Mouse (Mus musculus) neural tube, embryonic 14.5 days (tissue): ENCODE measurements around the gene Ace3. TPM values are rescaled to one million over a fixed set of nuclear protein-coding genes. Genes with fewer than 3 reads are reported as not detected.
A peak's percentile ranks its signal among the peaks of the same experiment; 100 is the strongest.

Experiments used
- ATAC-seq: fragments of 200-750 bp; cut with Nextera tagmentation; 2 replicates; pipeline ENCODE4 v1.8.0; 2017; ENCODE audit warnings: low read depth, mild to moderate bottlenecking, moderate TSS enrichment, moderate library complexity
- H3K27ac ChIP-seq: fragments of 300-500 bp; sonication (generic); 2 replicates; pipeline ENCODE4 v1.5.1; 2014; ENCODE audit warnings: low read depth, mild to moderate bottlenecking, control low read depth, low read length, moderate library complexity, mixed read lengths
- H3K27me3 ChIP-seq: fragments of 300-500 bp; sonication (generic); 2 replicates; pipeline ENCODE4 v1.6.1; 2014; ENCODE audit warnings: low read length; ENCODE audit not compliant: control insufficient read depth, insufficient read depth
- H3K36me3 ChIP-seq: fragments of 300-500 bp; sonication (generic); 2 replicates; pipeline ENCODE4 v1.6.1; 2014; ENCODE audit warnings: low read length, mixed read lengths; ENCODE audit not compliant: control insufficient read depth, insufficient read depth
- H3K4me1 ChIP-seq: fragments of 300-500 bp; sonication (generic); 2 replicates; pipeline ENCODE4 v1.6.1; 2014; ENCODE audit warnings: low read length; ENCODE audit not compliant: control insufficient read depth, insufficient read depth
- H3K4me2 ChIP-seq: fragments of 300-500 bp; sonication (generic); 2 replicates; pipeline ENCODE4 v1.6.1; 2014; ENCODE audit warnings: mild to moderate bottlenecking, low read depth, low read length, control low read depth
- H3K4me3 ChIP-seq: fragments of 300-500 bp; sonication (generic); 2 replicates; pipeline ENCODE4 v1.5.1; 2014; ENCODE audit warnings: low read depth, low read length, control low read depth, mixed read lengths
- H3K9ac ChIP-seq: fragments of 300-500 bp; sonication (generic); replicated peaks from 2 replicates; pipeline ENCODE4 v1.6.1; 2014; ENCODE audit warnings: low read depth, mild to moderate bottlenecking, control low read depth, low read length, mixed read lengths
- H3K9me3 ChIP-seq: fragments of 300-500 bp; sonication (generic); 2 replicates; pipeline ENCODE4 v1.6.1; 2016; ENCODE audit warnings: low read length; ENCODE audit not compliant: control insufficient read depth
- WGBS: fragments of 180-500 bp; shearing (Covaris S2); extraction: QIAGEN DNeasy Blood & Tissue Kit; methylation state at CpG from one replicate; pipeline ENCODE4 v1.1.7; 2014; 5-methylcytosine and 5-hydroxymethylcytosine counted together
- polyA plus RNA-seq: library from polyadenylated mRNA; unstranded; fragments of >200 nt; fragmentation: Nextera tagmentation; extraction: Ambion mirVana; gene quantifications from 2 replicates; pipeline ENCODE4 v1.2.1, GENCODE M21; 2014

Gene Ace3
- polyA plus RNA-seq, 1 experiment from 2014 or later, result not detected

GRCm38 (mm10) chr11:106001718-106002117 is 7.2 kb downstream of the Ace3 start:
- Histone ChIP-seq H3K27ac (no peak overlapping the region), H3K9me3 (no peaks in the 10 kb centered on the region), H3K27me3 (no peaks in the 10 kb centered on the region), H3K9ac (no peak overlapping the region), H3K4me2 (no peak overlapping the region), H3K4me3 (no peak overlapping the region), H3K4me1 (no peaks in the 10 kb centered on the region), H3K36me3 (no peaks in the 10 kb centered on the region)
- WGBS, result 47% methylated on average over 4 of the region's 4 CpGs
- no peak for ATAC-seq

GRCm38 (mm10) chr11:106004576-106004975 is 10.1 kb downstream of the Ace3 start:
- H3K4me3 ChIP-seq, result no peak overlapping the region
- no peaks in the 10 kb centered on the region for H3K9me3 ChIP-seq
- no peak overlapping the region for H3K9ac ChIP-seq
- WGBS, result 91% methylated on average over 1 of the region's 1 CpGs
- H3K36me3 ChIP-seq, result no peaks in the 10 kb centered on the region
- no peak for ATAC-seq
- H3K27ac ChIP-seq, result no peak overlapping the region
- no peaks in the 10 kb centered on the region for H3K27me3 ChIP-seq
- no peak overlapping the region for H3K4me2 ChIP-seq
- 0 out of 2 replicates have a peak, but pooled peaks cover 4% of the 10 kb centered on the region for H3K4me1 ChIP-seq

GRCm38 (mm10) chr11:106005970-106006369 is 11.5 kb downstream of the Ace3 start:
- no peak overlapping the region for H3K4me2 ChIP-seq

DNA sequence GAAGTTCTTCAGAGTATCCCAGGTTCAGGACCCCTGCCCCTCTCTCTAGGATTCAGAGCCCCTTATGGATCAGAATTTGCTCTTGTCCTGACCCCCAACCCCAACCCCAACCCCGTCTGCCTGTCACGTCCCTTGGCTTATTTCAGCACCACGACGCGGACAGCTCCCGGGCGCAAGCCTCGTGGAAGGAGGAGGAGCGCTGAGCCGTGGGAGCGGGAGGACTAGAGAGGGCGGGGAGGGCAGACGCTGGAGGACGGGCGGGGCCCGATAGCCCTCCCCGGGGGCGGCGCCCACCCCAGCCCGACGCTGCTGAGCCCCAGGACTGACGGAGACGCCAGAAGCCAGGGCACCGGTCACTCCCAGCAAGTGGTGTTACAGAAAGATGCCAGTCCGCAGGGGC is 13.3 kb downstream of the Ace3 start, which contains the start of gene Kcnh6:
Kcnh6 (plus strand) TSS at position 304 of the 400 bp plus-strand sequence.
- ATAC-seq, result no peak
- no peaks in the 10 kb centered on the region for H3K9me3 ChIP-seq
- no peak within 1 kb of the TSS for H3K27ac ChIP-seq
- H3K9ac ChIP-seq, result 0 out of 2 replicates have a peak within 1 kb of the TSS, but pooled peaks have one; percentile 7
- H3K4me2 ChIP-seq, result peak within 1 kb of the TSS; percentile 40
- H3K4me3 ChIP-seq, result peak within 1 kb of the TSS; percentile 21; the same call in 1 of the 2 replicates
- no peaks in the 10 kb centered on the region for H3K36me3 ChIP-seq
- WGBS, result under 1% methylated on average over 23 of the region's 25 CpGs
- no peaks in the 10 kb centered on the region for H3K27me3 ChIP-seq
- peaks cover 6% of the 10 kb centered on the region; the same call in 1 of the 2 replicates for H3K4me1 ChIP-seq

More at GRCm38 (mm10) chr11:106005970-106006369, 11.5 kb downstream of the Ace3 start:
- H3K9me3 ChIP-seq, result no peaks in the 10 kb centered on the region
- no peak for ATAC-seq
- H3K4me3 ChIP-seq, result no peak overlapping the region
- no peak overlapping the region for H3K9ac ChIP-seq
- 27% methylated on average over 5 of the region's 5 CpGs for WGBS
- no peak overlapping the region for H3K27ac ChIP-seq
- 0 out of 2 replicates have a peak, but pooled peaks cover 4% of the 10 kb centered on the region for H3K4me1 ChIP-seq
- no peaks in the 10 kb centered on the region for H3K36me3 ChIP-seq
- no peaks in the 10 kb centered on the region for H3K27me3 ChIP-seq

DNA sequence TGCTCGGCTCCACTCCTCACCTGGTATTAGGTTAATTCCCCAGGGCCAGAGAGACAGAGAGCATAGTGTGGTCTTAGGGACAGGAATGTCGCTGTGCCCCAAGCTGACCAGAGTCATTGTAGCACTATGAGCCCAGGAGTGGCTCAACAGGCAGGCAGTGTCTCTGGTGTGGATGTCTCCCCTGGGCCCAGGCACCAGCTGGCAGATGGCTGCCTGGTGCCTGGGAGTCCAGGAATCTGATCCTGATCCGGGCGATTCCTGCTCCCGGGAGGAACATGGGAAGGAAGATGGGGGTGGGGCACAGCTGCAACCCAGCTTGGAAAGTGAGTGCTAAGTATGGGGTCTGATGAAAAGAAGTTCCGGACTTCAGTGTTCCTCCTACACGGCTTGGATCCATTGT is 18.2 kb downstream of the Ace3 start:
- Histone ChIP-seq H3K4me1 (peaks cover 7% of the 10 kb centered on the region; the same call in 1 of the 2 replicates), H3K4me3 (no peak overlapping the region), H3K9me3 (no peaks in the 10 kb centered on the region), H3K36me3 (no peaks in the 10 kb centered on the region), H3K4me2 (no peak overlapping the region), H3K27me3 (no peaks in the 10 kb centered on the region), H3K9ac (no peak overlapping the region), H3K27ac (no peak overlapping the region)
- WGBS, result 46% methylated on average over 7 of the region's 7 CpGs
- no peak for ATAC-seq

DNA sequence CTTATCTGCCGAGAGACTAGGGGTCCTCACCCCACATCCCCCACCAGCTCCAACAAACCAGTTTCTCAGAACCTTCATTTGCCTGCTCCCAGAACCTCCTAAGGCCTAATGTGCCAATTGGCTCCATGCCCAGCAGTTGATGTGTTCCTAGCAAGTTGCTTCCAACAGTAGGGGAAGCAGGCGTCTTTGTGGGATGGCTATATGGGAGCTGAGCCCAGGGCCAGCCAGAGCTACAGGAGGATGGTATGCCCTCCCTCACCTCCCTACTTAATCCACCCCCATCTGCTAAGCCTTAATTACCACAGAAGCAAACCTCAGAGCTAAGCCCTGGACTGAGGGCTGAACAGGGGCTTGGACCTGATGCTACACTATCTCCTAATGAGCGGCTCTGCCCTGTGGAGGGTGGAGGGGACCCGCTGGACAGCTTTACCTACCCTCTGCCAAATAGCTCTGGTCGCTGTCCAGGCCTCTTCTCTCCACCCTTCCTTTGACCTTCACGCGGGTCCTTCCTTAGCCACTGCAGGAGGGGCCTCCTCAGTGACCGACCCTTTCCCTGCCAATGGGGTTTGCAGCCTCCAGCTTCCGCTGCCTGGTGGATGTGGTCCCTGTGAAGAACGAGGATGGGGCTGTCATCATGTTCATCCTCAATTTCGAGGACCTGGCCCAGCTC is 19.2 kb downstream of the Ace3 start:
- WGBS, result 70% methylated on average over 11 of the region's 11 CpGs
- H3K36me3 ChIP-seq, result no peaks in the 10 kb centered on the region
- no peaks in the 10 kb centered on the region for H3K27me3 ChIP-seq
- no peak overlapping the region for H3K4me2 ChIP-seq
- H3K9me3 ChIP-seq, result no peaks in the 10 kb centered on the region
- peaks cover 3% of the 10 kb centered on the region; the same call in 1 of the 2 replicates for H3K4me1 ChIP-seq
- no peak overlapping the region for H3K9ac ChIP-seq
- 0 out of 2 replicates have a peak overlapping the region, but pooled peaks have one; percentile 22 for H3K27ac ChIP-seq
- no peak overlapping the region for H3K4me3 ChIP-seq
- ATAC-seq, result peak; percentile 64; the same call in 1 of the 2 replicates

GRCm38 (mm10) chr11:106016440-106016839 is 22.0 kb downstream of the Ace3 start:
- Histone ChIP-seq H3K9ac (no peak overlapping the region), H3K4me2 (no peak overlapping the region), H3K27ac (no peak overlapping the region), H3K27me3 (no peaks in the 10 kb centered on the region), H3K36me3 (no peaks in the 10 kb centered on the region), H3K4me3 (no peak overlapping the region), H3K9me3 (no peaks in the 10 kb centered on the region), H3K4me1 (peaks cover 3% of the 10 kb centered on the region; the same call in 1 of the 2 replicates)
- no peak for ATAC-seq
- 81% methylated on average over 5 of the region's 5 CpGs for whole genome bisulfite sequencing

DNA sequence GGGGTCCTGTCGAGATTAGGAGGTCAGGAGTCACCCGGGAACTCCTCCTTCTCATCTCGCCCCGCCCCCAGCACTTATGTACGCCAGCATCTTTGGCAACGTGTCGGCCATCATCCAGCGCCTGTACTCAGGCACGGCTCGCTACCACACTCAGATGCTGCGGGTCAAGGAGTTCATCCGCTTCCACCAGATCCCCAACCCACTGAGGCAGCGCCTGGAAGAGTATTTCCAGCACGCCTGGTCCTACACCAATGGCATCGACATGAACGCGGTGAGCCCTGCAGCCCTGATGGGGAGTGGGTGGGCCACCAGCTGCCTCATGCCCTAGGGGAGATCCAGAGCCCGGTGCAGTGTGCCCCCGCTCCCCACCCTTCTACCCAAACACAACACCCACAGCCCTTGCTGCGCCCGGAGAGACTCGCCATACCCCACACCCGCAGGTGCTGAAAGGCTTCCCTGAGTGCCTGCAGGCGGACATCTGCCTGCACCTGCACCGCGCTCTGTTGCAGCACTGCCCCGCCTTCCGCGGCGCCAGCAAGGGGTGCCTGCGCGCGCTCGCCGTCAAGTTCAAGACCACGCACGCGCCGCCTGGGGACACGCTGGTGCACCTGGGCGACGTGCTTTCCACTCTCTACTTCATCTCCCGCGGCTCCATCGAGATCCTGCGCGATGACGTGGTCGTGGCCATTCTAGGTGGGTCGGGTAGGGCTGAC is 25.7 kb downstream of the Ace3 start:
- peak overlapping the region; percentile 64; the same call in 1 of the 2 replicates for H3K27ac ChIP-seq
- no peaks in the 10 kb centered on the region for H3K9me3 ChIP-seq
- H3K27me3 ChIP-seq, result peaks cover 3% of the 10 kb centered on the region; the same call in 1 of the 2 replicates
- no peaks in the 10 kb centered on the region for H3K4me1 ChIP-seq
- peak overlapping the region; percentile 71 for H3K4me2 ChIP-seq
- no peaks in the 10 kb centered on the region for H3K36me3 ChIP-seq
- H3K4me3 ChIP-seq, result peak overlapping the region; percentile 47
- 1% methylated on average over 50 of the region's 50 CpGs for WGBS
- peak overlapping the region; percentile 51 for H3K9ac ChIP-seq
- ATAC-seq, result peak; percentile 76

DNA sequence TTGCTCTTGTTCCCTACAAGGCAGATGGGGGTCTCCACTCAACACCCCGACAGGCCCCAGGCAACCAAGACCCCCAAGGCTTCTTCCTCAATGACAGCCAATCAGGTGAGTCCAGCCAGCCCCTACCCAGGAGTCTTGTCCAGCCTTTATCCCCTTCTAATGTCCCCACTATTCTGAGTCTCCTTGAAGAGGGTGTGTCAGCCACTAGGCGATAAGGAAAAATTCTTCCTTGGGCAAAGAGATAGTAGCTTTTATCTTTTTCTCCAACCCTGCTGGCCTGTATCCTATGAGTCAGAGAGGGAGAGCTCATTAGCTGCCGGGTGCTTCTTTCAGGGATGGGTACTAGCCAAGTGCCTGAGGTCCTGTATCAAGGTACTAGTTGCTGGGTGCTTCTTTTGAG is 31.3 kb downstream of the Ace3 start:
- no peak overlapping the region for H3K4me3 ChIP-seq
- no peaks in the 10 kb centered on the region for H3K36me3 ChIP-seq
- WGBS, result 91% methylated on average over 3 of the region's 3 CpGs
- H3K9me3 ChIP-seq, result no peaks in the 10 kb centered on the region
- H3K9ac ChIP-seq, result no peak overlapping the region
- no peaks in the 10 kb centered on the region for H3K4me1 ChIP-seq
- H3K27ac ChIP-seq, result no peak overlapping the region
- H3K4me2 ChIP-seq, result no peak overlapping the region
- no peak for ATAC-seq
- H3K27me3 ChIP-seq, result peaks cover 3% of the 10 kb centered on the region; the same call in 1 of the 2 replicates
